Mouse (Mus musculus) heart, adult 9 months (tissue): ENCODE results near the gene Gm21900.
"Not testable (repeated sequence)": the region's sequence is repeated elsewhere in the genome, so short reads cannot be mapped to it uniquely, and the experiment has no call there.

Experiments
- DNase-seq, 2 experiments: peaks; one replicate each; pipeline ENCODE4 v3.0.0; 2022; ENCODE audit warnings: low spot score in 2 of 2

Gene Gm21900

GRCm38 (mm10) chrY:10616061-10616460 is at the start of gene Gm21900:
Gene Gm21900 (plus strand): TSS chrY:10616361.
- not testable (repeated sequence) for DNase-seq

- DNase-seq = peak; percentile 0 to 9
Measured at GRCm38 (mm10) chrY:10643516-10643915, 27.4 kb downstream of the Gm21900 start.
